Mouse (Mus musculus): Measurements from ENCODE around the gene Pou6f2.

Gene Pou6f2

GRCm38 (mm10) chr13:18397586-18397985 is at the start of gene Pou6f2:
Gene Pou6f2 (minus strand): TSS chr13:18397686.
- in situ Hi-C loops (cut with MboI; ENCODE audit: low pct_unique_long_range_greater_than_20kb in 1 of 2, low sequenced_read_pairs in 2 of 2, unreplicated experiment in 1 of 2) = no loop called here

GRCm38 (mm10) chr13:18439858-18440257 is 42.4 kb upstream of the Pou6f2 start:
- in situ Hi-C loops (cut with MboI; ENCODE audit: low pct_unique_long_range_greater_than_20kb in 1 of 2, low sequenced_read_pairs in 2 of 2, unreplicated experiment in 1 of 2) = no loop called here

GRCm38 (mm10) chr13:18387673-18388072 is 9.8 kb downstream of the Pou6f2 start:
- in situ Hi-C loops (cut with MboI; ENCODE audit: low pct_unique_long_range_greater_than_20kb in 1 of 2, low sequenced_read_pairs in 2 of 2, unreplicated experiment in 1 of 2) = no loop called here

- in situ Hi-C loops (cut with MboI; ENCODE audit: low pct_unique_long_range_greater_than_20kb in 1 of 2, low sequenced_read_pairs in 2 of 2, unreplicated experiment in 1 of 2) = no loop called here
Measured at GRCm38 (mm10) chr13:18363373-18363772, 34.1 kb downstream of the Pou6f2 start.

GRCm38 (mm10) chr13:18344580-18345333 is 52.7 kb downstream of the Pou6f2 start:
- in situ Hi-C loops (cut with MboI; ENCODE audit: low pct_unique_long_range_greater_than_20kb in 1 of 2, low sequenced_read_pairs in 2 of 2, unreplicated experiment in 1 of 2) = no loop called here

GRCm38 (mm10) chr13:18338910-18339501 is 58.5 kb downstream of the Pou6f2 start:
- in situ Hi-C loops (cut with MboI; ENCODE audit: low pct_unique_long_range_greater_than_20kb in 1 of 2, low sequenced_read_pairs in 2 of 2, unreplicated experiment in 1 of 2) = no loop called here

GRCm38 (mm10) chr13:18338022-18338421 is 59.5 kb downstream of the Pou6f2 start:
- in situ Hi-C loops (cut with MboI; ENCODE audit: low pct_unique_long_range_greater_than_20kb in 1 of 2, low sequenced_read_pairs in 2 of 2, unreplicated experiment in 1 of 2) = no loop called here

GRCm38 (mm10) chr13:18334035-18334434 is 63.5 kb downstream of the Pou6f2 start:
- in situ Hi-C loops (cut with MboI; ENCODE audit: low pct_unique_long_range_greater_than_20kb in 1 of 2, low sequenced_read_pairs in 2 of 2, unreplicated experiment in 1 of 2) = no loop called here

- in situ Hi-C loops (cut with MboI; ENCODE audit: low pct_unique_long_range_greater_than_20kb in 1 of 2, low sequenced_read_pairs in 2 of 2, unreplicated experiment in 1 of 2) = no loop called here
Measured at GRCm38 (mm10) chr13:18332596-18332995, 64.9 kb downstream of the Pou6f2 start.

- in situ Hi-C loops (cut with MboI; ENCODE audit: low pct_unique_long_range_greater_than_20kb in 1 of 2, low sequenced_read_pairs in 2 of 2, unreplicated experiment in 1 of 2) = no loop called here
Measured at GRCm38 (mm10) chr13:18323980-18324678, 73.4 kb downstream of the Pou6f2 start.

- in situ Hi-C loops (cut with MboI; ENCODE audit: low pct_unique_long_range_greater_than_20kb in 1 of 2, low sequenced_read_pairs in 2 of 2, unreplicated experiment in 1 of 2) = no loop called here
Measured at GRCm38 (mm10) chr13:18323407-18323806, 74.1 kb downstream of the Pou6f2 start.

GRCm38 (mm10) chr13:18312613-18313012 is 84.9 kb downstream of the Pou6f2 start:
- in situ Hi-C loops (cut with MboI; ENCODE audit: low pct_unique_long_range_greater_than_20kb in 1 of 2, low sequenced_read_pairs in 2 of 2, unreplicated experiment in 1 of 2) = no loop called here

GRCm38 (mm10) chr13:18309024-18309423 is 88.5 kb downstream of the Pou6f2 start:
- in situ Hi-C loops (cut with MboI; ENCODE audit: low pct_unique_long_range_greater_than_20kb in 1 of 2, low sequenced_read_pairs in 2 of 2, unreplicated experiment in 1 of 2) = no loop called here

GRCm38 (mm10) chr13:18306506-18307145 is 90.9 kb downstream of the Pou6f2 start:
- in situ Hi-C loops (cut with MboI; ENCODE audit: low pct_unique_long_range_greater_than_20kb in 1 of 2, low sequenced_read_pairs in 2 of 2, unreplicated experiment in 1 of 2) = no loop called here

- in situ Hi-C loops (cut with MboI; ENCODE audit: low pct_unique_long_range_greater_than_20kb in 1 of 2, low sequenced_read_pairs in 2 of 2, unreplicated experiment in 1 of 2) = no loop called here
Measured at GRCm38 (mm10) chr13:18299966-18300365, 97.5 kb downstream of the Pou6f2 start.

- in situ Hi-C loops (cut with MboI; ENCODE audit: low pct_unique_long_range_greater_than_20kb in 1 of 2, low sequenced_read_pairs in 2 of 2, unreplicated experiment in 1 of 2) = no loop called here
Measured at GRCm38 (mm10) chr13:18293438-18293837, 104.0 kb downstream of the Pou6f2 start.

- in situ Hi-C loops (cut with MboI; ENCODE audit: low pct_unique_long_range_greater_than_20kb in 1 of 2, low sequenced_read_pairs in 2 of 2, unreplicated experiment in 1 of 2) = no loop called here
Measured at GRCm38 (mm10) chr13:18290253-18290914, 107.1 kb downstream of the Pou6f2 start.

- in situ Hi-C loops (cut with MboI; ENCODE audit: low pct_unique_long_range_greater_than_20kb in 1 of 2, low sequenced_read_pairs in 2 of 2, unreplicated experiment in 1 of 2) = no loop called here
Measured at GRCm38 (mm10) chr13:18287536-18287935, 110.0 kb downstream of the Pou6f2 start.
